Mouse (Mus musculus) limb, embryonic 15.5 days (tissue): ENCODE data around the gene Prkch. TPM values are rescaled to one million over a fixed set of nuclear protein-coding genes. Genes with fewer than 3 reads are reported as not detected.

Experiments used
- ATAC-seq: fragments of 200-750 bp; cut with Nextera tagmentation; 2 replicates; pipeline ENCODE4 v1.8.0; 2017; ENCODE audit warnings: low read depth, moderate TSS enrichment; ENCODE audit not compliant: insufficient number of reproducible peaks, low FRiP score, low TSS enrichment
- H3K27ac ChIP-seq: fragments of 300-500 bp; sonication (generic); 2 replicates; pipeline ENCODE4 v1.5.1; 2015; ENCODE audit warnings: moderate library complexity, mild to moderate bottlenecking, inconsistent platforms
- H3K27me3 ChIP-seq: fragments of 300-500 bp; sonication (generic); 2 replicates; pipeline ENCODE4 v1.6.1; 2015; ENCODE audit warnings: inconsistent platforms
- H3K36me3 ChIP-seq: fragments of 300-500 bp; sonication (generic); 2 replicates; pipeline ENCODE4 v1.6.1; 2015; ENCODE audit warnings: inconsistent platforms
- H3K4me1 ChIP-seq: fragments of 300-500 bp; sonication (generic); 2 replicates; pipeline ENCODE4 v1.6.1; 2015; ENCODE audit warnings: inconsistent platforms
- H3K4me2 ChIP-seq: fragments of 300-500 bp; sonication (generic); 2 replicates; pipeline ENCODE4 v1.6.1; 2015; ENCODE audit warnings: mild to moderate bottlenecking, inconsistent platforms
- H3K4me3 ChIP-seq: fragments of 300-500 bp; sonication (generic); 2 replicates; pipeline ENCODE4 v1.5.1; 2015; ENCODE audit warnings: mild to moderate bottlenecking, inconsistent platforms
- H3K9ac ChIP-seq: fragments of 300-500 bp; sonication (generic); 2 replicates; pipeline ENCODE4 v1.6.1; 2015; ENCODE audit warnings: inconsistent platforms
- H3K9me3 ChIP-seq: fragments of 300-500 bp; sonication (generic); 2 replicates; pipeline ENCODE4 v1.6.1; 2016; ENCODE audit warnings: inconsistent platforms
- WGBS: fragments of 180-500 bp; shearing (Covaris S2); methylation state at CpG from one replicate; pipeline ENCODE4 v1.1.7; 2015; 5-methylcytosine and 5-hydroxymethylcytosine counted together
- polyA plus RNA-seq: library from polyadenylated mRNA; unstranded; fragments of >200 nt; fragmentation: Nextera tagmentation; extraction: Ambion mirVana; gene quantifications from 2 replicates; pipeline ENCODE4 v1.2.1, GENCODE M21; 2015

Gene Prkch
- polyA plus RNA-seq, 1 experiment from 2014 or later: 18.2 TPM

GRCm38 (mm10) chr12:73705097-73705690 is 120.6 kb downstream of the Prkch start:
- no peaks in the 10 kb centered on the region for H3K9me3 ChIP-seq
- H3K9ac ChIP-seq: no peak overlapping the region
- H3K4me2 ChIP-seq: 0 out of 2 replicates have a peak overlapping the region, but pooled peaks have one; percentile 5
- WGBS: 18% methylated on average over 7 of the region's 7 CpGs
- no peaks in the 10 kb centered on the region for H3K36me3 ChIP-seq
- no peaks in the 10 kb centered on the region for H3K27me3 ChIP-seq
- H3K4me1 ChIP-seq: peaks cover 15% of the 10 kb centered on the region
- no peak for ATAC-seq
- H3K4me3 ChIP-seq: no peak overlapping the region
- H3K27ac ChIP-seq: no peak overlapping the region

GRCm38 (mm10) chr12:73708498-73708897 is 123.9 kb downstream of the Prkch start:
- no peak overlapping the region for H3K4me3 ChIP-seq
- 14% methylated on average over 5 of the region's 5 CpGs for WGBS
- no peaks in the 10 kb centered on the region for H3K27me3 ChIP-seq
- peaks cover 9% of the 10 kb centered on the region for H3K4me1 ChIP-seq
- no peak overlapping the region for H3K4me2 ChIP-seq
- H3K9ac ChIP-seq: no peak overlapping the region
- peak overlapping the region; percentile 13; the same call in 1 of the 2 replicates for H3K27ac ChIP-seq
- H3K9me3 ChIP-seq: no peaks in the 10 kb centered on the region
- no peak for ATAC-seq
- H3K36me3 ChIP-seq: no peaks in the 10 kb centered on the region

- Histone ChIP-seq H3K9ac (no peak overlapping the region), H3K9me3 (no peaks in the 10 kb centered on the region), H3K27me3 (no peaks in the 10 kb centered on the region), H3K36me3 (no peaks in the 10 kb centered on the region), H3K4me1 (peaks cover 9% of the 10 kb centered on the region), H3K4me3 (no peak overlapping the region), H3K27ac (peak overlapping the region; percentile 13; the same call in 1 of the 2 replicates), H3K4me2 (no peak overlapping the region)
- 18% methylated on average over 8 of the region's 8 CpGs for WGBS
- peak; percentile 81; the same call in 1 of the 2 replicates for ATAC-seq
Observed at GRCm38 (mm10) chr12:73708920-73709319, 124.3 kb downstream of the Prkch start.

- no peak overlapping the region for H3K27ac ChIP-seq
- WGBS: 49% methylated on average over 5 of the region's 5 CpGs
- H3K4me3 ChIP-seq: no peak overlapping the region
- no peaks in the 10 kb centered on the region for H3K27me3 ChIP-seq
- H3K9me3 ChIP-seq: no peaks in the 10 kb centered on the region
- H3K4me1 ChIP-seq: peaks cover 9% of the 10 kb centered on the region
- H3K4me2 ChIP-seq: no peak overlapping the region
- H3K9ac ChIP-seq: no peak overlapping the region
- no peaks in the 10 kb centered on the region for H3K36me3 ChIP-seq
- ATAC-seq: no peak
Observed at GRCm38 (mm10) chr12:73710846-73711245, 126.2 kb downstream of the Prkch start.

- Histone ChIP-seq H3K9me3 (no peaks in the 10 kb centered on the region), H3K27ac (no peak overlapping the region), H3K27me3 (no peaks in the 10 kb centered on the region), H3K36me3 (no peaks in the 10 kb centered on the region), H3K4me2 (no peak overlapping the region), H3K4me1 (peaks cover 9% of the 10 kb centered on the region), H3K9ac (no peak overlapping the region), H3K4me3 (no peak overlapping the region)
- WGBS: 47% methylated on average over 6 of the region's 6 CpGs
- ATAC-seq: no peak
Observed at GRCm38 (mm10) chr12:73712122-73712521, 127.5 kb downstream of the Prkch start.

GRCm38 (mm10) chr12:73714589-73714988 is 130.0 kb downstream of the Prkch start:
- 81% methylated on average over 5 of the region's 5 CpGs for WGBS
- ATAC-seq: no peak
- Histone ChIP-seq H3K4me2 (no peak overlapping the region), H3K9ac (no peak overlapping the region), H3K27me3 (no peaks in the 10 kb centered on the region), H3K4me3 (no peak overlapping the region), H3K9me3 (no peaks in the 10 kb centered on the region), H3K27ac (no peak overlapping the region), H3K4me1 (no peaks in the 10 kb centered on the region), H3K36me3 (no peaks in the 10 kb centered on the region)

GRCm38 (mm10) chr12:73715331-73715730 is 130.7 kb downstream of the Prkch start:
- no peak for ATAC-seq
- WGBS: 90% methylated on average over 2 of the region's 2 CpGs
- Histone ChIP-seq H3K27ac (no peak overlapping the region), H3K4me1 (no peaks in the 10 kb centered on the region), H3K4me2 (no peak overlapping the region), H3K27me3 (no peaks in the 10 kb centered on the region), H3K9me3 (no peaks in the 10 kb centered on the region), H3K36me3 (no peaks in the 10 kb centered on the region), H3K4me3 (no peak overlapping the region), H3K9ac (no peak overlapping the region)

- Histone ChIP-seq H3K27ac (no peak overlapping the region), H3K4me2 (no peak overlapping the region), H3K4me1 (no peaks in the 10 kb centered on the region), H3K36me3 (no peaks in the 10 kb centered on the region), H3K9ac (no peak overlapping the region), H3K4me3 (no peak overlapping the region), H3K9me3 (no peaks in the 10 kb centered on the region), H3K27me3 (no peaks in the 10 kb centered on the region)
- 59% methylated on average over 21 of the region's 21 CpGs for WGBS
- ATAC-seq: no peak
Observed at GRCm38 (mm10) chr12:73715954-73716731, 131.5 kb downstream of the Prkch start.

GRCm38 (mm10) chr12:73718036-73718435 is 133.4 kb downstream of the Prkch start:
- no peak for ATAC-seq
- H3K36me3 ChIP-seq: no peaks in the 10 kb centered on the region
- no peak overlapping the region for H3K4me2 ChIP-seq
- H3K4me1 ChIP-seq: no peaks in the 10 kb centered on the region
- WGBS: 83% methylated on average over 10 of the region's 10 CpGs
- no peak overlapping the region for H3K27ac ChIP-seq
- H3K27me3 ChIP-seq: no peaks in the 10 kb centered on the region
- H3K9me3 ChIP-seq: no peaks in the 10 kb centered on the region
- no peak overlapping the region for H3K9ac ChIP-seq
- no peak overlapping the region for H3K4me3 ChIP-seq

GRCm38 (mm10) chr12:73719816-73720215 is 135.2 kb downstream of the Prkch start:
- no peak for ATAC-seq
- no peaks in the 10 kb centered on the region for H3K36me3 ChIP-seq

GRCm38 (mm10) chr12:73720466-73720865 is 135.9 kb downstream of the Prkch start:
- no peak overlapping the region for H3K4me3 ChIP-seq
- no peaks in the 10 kb centered on the region for H3K9me3 ChIP-seq
- ATAC-seq: no peak
- no peaks in the 10 kb centered on the region for H3K27me3 ChIP-seq
- H3K4me2 ChIP-seq: no peak overlapping the region
- H3K36me3 ChIP-seq: no peaks in the 10 kb centered on the region
- H3K27ac ChIP-seq: no peak overlapping the region
- 95% methylated on average over 2 of the region's 2 CpGs for WGBS
- H3K4me1 ChIP-seq: no peaks in the 10 kb centered on the region
- H3K9ac ChIP-seq: no peak overlapping the region

More at GRCm38 (mm10) chr12:73719816-73720215, 135.2 kb downstream of the Prkch start:
- no peak overlapping the region for H3K4me3 ChIP-seq
- no peak overlapping the region for H3K4me2 ChIP-seq
- no peaks in the 10 kb centered on the region for H3K4me1 ChIP-seq
- no peak overlapping the region for H3K9ac ChIP-seq
- H3K27ac ChIP-seq: no peak overlapping the region
- H3K9me3 ChIP-seq: no peaks in the 10 kb centered on the region
- no peaks in the 10 kb centered on the region for H3K27me3 ChIP-seq

GRCm38 (mm10) chr12:73722060-73722459 is 137.5 kb downstream of the Prkch start:
- H3K36me3 ChIP-seq: no peaks in the 10 kb centered on the region
- H3K4me2 ChIP-seq: no peak overlapping the region
- H3K9me3 ChIP-seq: no peaks in the 10 kb centered on the region
- H3K9ac ChIP-seq: no peak overlapping the region
- no peaks in the 10 kb centered on the region for H3K4me1 ChIP-seq
- no peak overlapping the region for H3K4me3 ChIP-seq
- ATAC-seq: no peak
- H3K27ac ChIP-seq: no peak overlapping the region
- H3K27me3 ChIP-seq: no peaks in the 10 kb centered on the region
- 56% methylated on average over 3 of the region's 3 CpGs for WGBS
